Mouse (Mus musculus) stomach, postnatal 0 days (tissue): ENCODE measurements around the gene Lrrc52. TPM values are rescaled to one million over a fixed set of nuclear protein-coding genes. Genes with fewer than 3 reads are reported as not detected.

Source experiments
- ATAC-seq: fragments of 200-750 bp; cut with Nextera tagmentation; 2 replicates; pipeline ENCODE4 v1.8.0; 2017; ENCODE audit not compliant: low FRiP score, low TSS enrichment
- DNase-seq: peaks from one replicate; pipeline ENCODE4 v3.0.0-alpha.2; 2016; ENCODE audit warnings: low spot score
- H3K27ac ChIP-seq: fragments of 300-500 bp; sonication (generic); replicated peaks from 2 replicates; pipeline ENCODE4 v1.5.1; 2014; ENCODE audit warnings: mild to moderate bottlenecking, control low read depth
- H3K27me3 ChIP-seq: fragments of 300-500 bp; sonication (generic); 2 replicates; pipeline ENCODE4 v1.6.1; 2014; ENCODE audit warnings: low read length; ENCODE audit not compliant: control insufficient read depth, insufficient read depth
- H3K36me3 ChIP-seq: fragments of 300-500 bp; sonication (generic); 2 replicates; pipeline ENCODE4 v1.6.1; 2014; ENCODE audit warnings: low read length, mixed read lengths; ENCODE audit not compliant: control insufficient read depth, insufficient read depth
- H3K4me1 ChIP-seq: fragments of 300-500 bp; sonication (generic); replicated peaks from 2 replicates; pipeline ENCODE4 v1.6.1; 2014; ENCODE audit warnings: antibody characterized with exemption; ENCODE audit not compliant: control insufficient read depth, insufficient read depth
- H3K4me2 ChIP-seq: fragments of 300-500 bp; sonication (generic); replicated peaks from 2 replicates; pipeline ENCODE4 v1.6.1; 2014; ENCODE audit warnings: low read depth, mild to moderate bottlenecking, control low read depth, moderate library complexity
- H3K4me3 ChIP-seq: fragments of 300-500 bp; sonication (generic); 2 replicates; pipeline ENCODE4 v1.5.1; 2014; ENCODE audit warnings: low read depth, low read length, control low read depth
- H3K9ac ChIP-seq: fragments of 300-500 bp; sonication (generic); 2 replicates; pipeline ENCODE4 v1.6.1; 2014; ENCODE audit warnings: mild to moderate bottlenecking, low read length, control low read depth, mixed read lengths
- H3K9me3 ChIP-seq: fragments of 300-500 bp; sonication (generic); 2 replicates; pipeline ENCODE4 v1.6.1; 2016; ENCODE audit warnings: low read length; ENCODE audit not compliant: control insufficient read depth
- CTCF ChIP-seq: IDR thresholded peaks from 2 replicates; pipeline ENCODE4 v1.5.1; 2016; ENCODE audit warnings: antibody characterized with exemption, low read depth, mild to moderate bottlenecking, moderate library complexity
- EP300 ChIP-seq: optimal IDR thresholded peaks from 2 replicates; pipeline ENCODE3; 2016; ENCODE audit warnings: antibody characterized with exemption
- WGBS: fragments of 180-500 bp; shearing (Covaris S2); extraction: QIAGEN DNeasy Blood & Tissue Kit; methylation state at CpG from one replicate; pipeline ENCODE4 v1.1.7; 2014; 5-methylcytosine and 5-hydroxymethylcytosine counted together
- polyA plus RNA-seq: library from polyadenylated mRNA; unstranded; fragments of >200 nt; fragmentation: Nextera tagmentation; extraction: Ambion mirVana; gene quantifications from 2 replicates; pipeline ENCODE4 v1.2.1, GENCODE M21; 2015

The Lrrc52 gene
- polyA plus RNA-seq, 1 experiment from 2014 or later, result not detected

DNA sequence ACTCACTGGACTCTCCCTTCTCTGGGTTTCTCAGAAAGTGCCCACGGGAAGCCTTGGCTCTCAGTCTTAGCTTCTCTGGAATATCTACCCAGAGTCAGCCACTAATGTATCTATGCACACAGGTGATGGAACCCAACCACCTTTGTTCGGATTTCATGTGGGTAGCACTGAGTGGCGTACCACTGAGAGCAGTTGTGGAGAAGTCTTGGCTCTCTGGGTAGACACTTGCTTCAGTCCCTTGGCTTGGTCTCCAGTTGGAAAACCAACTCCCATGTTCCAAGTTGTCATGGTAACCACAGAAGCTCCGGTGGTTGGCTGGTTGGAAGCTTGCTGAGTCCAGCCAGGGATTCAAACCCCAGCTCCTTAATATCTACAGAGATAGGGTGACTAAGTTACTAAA is 57.0 kb downstream of the Lrrc52 start:
- Histone ChIP-seq H3K4me1 (no peaks in the 10 kb centered on the region), H3K9me3 (no peaks in the 10 kb centered on the region), H3K4me2 (no peak overlapping the region), H3K27me3 (no peaks in the 10 kb centered on the region), H3K36me3 (no peaks in the 10 kb centered on the region), H3K4me3 (no peak overlapping the region), H3K9ac (no peak overlapping the region), H3K27ac (no peak overlapping the region)
- DNase-seq (no peak), ATAC-seq (no peak)
- TF ChIP-seq CTCF (no peak), EP300 (no peak)
- WGBS, result 80% methylated on average over 4 of the region's 4 CpGs

DNA sequence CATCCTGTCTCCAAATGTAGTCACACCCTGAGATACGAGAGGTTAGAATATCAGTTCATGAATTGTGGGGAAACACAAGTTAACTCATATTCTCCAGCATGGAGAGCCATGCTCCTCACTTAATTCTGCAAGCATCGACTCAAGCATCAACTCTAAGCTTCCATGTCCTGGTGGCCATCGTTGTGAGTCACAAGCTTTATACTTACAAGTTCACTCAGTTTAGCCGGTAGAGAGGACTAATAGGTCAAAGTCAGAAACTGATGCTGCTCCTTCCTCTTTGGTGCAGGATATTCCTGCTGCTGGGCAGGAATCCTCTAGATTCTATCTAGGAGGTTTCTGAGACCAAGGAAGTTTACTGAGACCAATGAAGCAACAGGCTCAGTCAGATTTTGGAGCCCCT is 61.3 kb downstream of the Lrrc52 start:
- DNase-seq (no peak), ATAC-seq (no peak)
- Histone ChIP-seq H3K9ac (no peak overlapping the region), H3K27ac (no peak overlapping the region), H3K27me3 (no peaks in the 10 kb centered on the region), H3K4me2 (no peak overlapping the region), H3K36me3 (no peaks in the 10 kb centered on the region), H3K9me3 (no peaks in the 10 kb centered on the region), H3K4me1 (no peaks in the 10 kb centered on the region), H3K4me3 (no peak overlapping the region)
- 83% methylated on average over 4 of the region's 4 CpGs for WGBS
- no peak for TF ChIP-seq CTCF
- no peak for TF ChIP-seq EP300

Other genes with a start within 250 kb of the Lrrc52 start
- gene Uck2, start 181.5 kb downstream of the Lrrc52 start, polyA plus RNA-seq, result 49.4 and 52.5 TPM in 2 replicates
- 77.2 and 81.8 TPM in 2 replicates for gene Tmco1, start 158.4 kb downstream of the Lrrc52 start, polyA plus RNA-seq
- gene Aldh9a1, start 116.8 kb downstream of the Lrrc52 start, polyA plus RNA-seq, result 70.7 and 74.7 TPM in 2 replicates
- gene Mgst3, start 72.9 kb downstream of the Lrrc52 start, polyA plus RNA-seq, result 991 and 1,037 TPM in 2 replicates
- 0.51 and 0.52 TPM in 2 replicates for gene Rxrg, start 131.6 kb upstream of the Lrrc52 start, polyA plus RNA-seq
- gene Lmx1a, start 222.5 kb upstream of the Lrrc52 start, polyA plus RNA-seq, result 0.02 TPM in 1 of 2 replicates, not detected in the other